Comparison of ENCODE assay signal across 8 mouse cellular contexts in genomic region chr17:44076051-44076680, GRCm38 (mm10). TPM values are rescaled to one million over a fixed set of nuclear protein-coding genes. Genes with fewer than 3 reads are reported as not detected.
DNase-seq lines count a peak whose midpoint lies in the region; ATAC-seq lines count a peak whose summit lies in the region.

No protein-coding gene starts in this region.

- no peak for ATAC-seq in heart, embryonic 13.5 days (ENCODE audit: extremely low read depth, insufficient number of reproducible peaks, low FRiP score, low TSS enrichment)

- H3K27ac ChIP-seq in brown adipose tissue, adult 24 weeks (replicated peaks; ENCODE audit: low read depth, low read length), result no peak overlapping the region; the same call in 1 of the 2 replicates
- no peak overlapping the region for H3K27ac ChIP-seq in heart, embryonic 13.5 days (replicated peaks)

- no peaks in the 10 kb centered on the region for H3K9me3 ChIP-seq in heart, embryonic 13.5 days

- peak; percentile 29 for DNase-seq in layer of hippocampus, adult 11-12 months (ENCODE audit: low spot score)
- no peak for DNase-seq in layer of hippocampus, adult 9-11 months
- peak; percentile 25 for DNase-seq in ES-CJ7 (ENCODE audit: low read depth, low spot score)
- peak; percentile 60 for DNase-seq in lung, postnatal 25 days (ENCODE audit: low spot score)
- no peak for DNase-seq in layer of hippocampus, postnatal 36 days
- no peak for DNase-seq in urinary bladder, postnatal 4 days (ENCODE audit: low spot score in 2 of 2)

- H3K27me3 ChIP-seq in heart, embryonic 13.5 days (replicated peaks), result no peaks in the 10 kb centered on the region

- H3K9ac ChIP-seq in heart, embryonic 13.5 days, result no peak overlapping the region

- peaks cover 6% of the 10 kb centered on the region; the same call in 1 of the 2 replicates for H3K36me3 ChIP-seq in heart, embryonic 13.5 days

- peak overlapping the region; percentile 16; the same call in 1 of the 2 replicates for H3K4me2 ChIP-seq in heart, embryonic 13.5 days

- H3K4me1 ChIP-seq in brown adipose tissue, adult 24 weeks (ENCODE audit: control insufficient read depth, insufficient read depth, insufficient read length, low read length), result peaks cover 3% of the 10 kb centered on the region; the same call in 1 of the 2 replicates
- H3K4me1 ChIP-seq in heart, embryonic 13.5 days, result peaks cover 7% of the 10 kb centered on the region; the same call in 1 of the 2 replicates

- 48% methylated on average over 6 of the region's 6 CpGs for WGBS in heart, embryonic 13.5 days

- peak overlapping the region; percentile 58 for H3K4me3 ChIP-seq in brown adipose tissue, adult 24 weeks (ENCODE audit: insufficient read depth, low read depth, low read length)
- H3K4me3 ChIP-seq in heart, embryonic 13.5 days, result no peak overlapping the region

RNA-seq across cellular contexts. Expression of gene Enpp5, which starts 2.4 kb away (rescaled TPM):
- polyA plus RNA-seq in brown adipose tissue, adult 24 weeks (2012; ENCODE audit: insufficient read depth, insufficient read length, missing spikeins), result 44.9 and 46.4 TPM in 2 replicates
- polyA plus RNA-seq in heart, embryonic 13.5 days (2015; fragmentation: Nextera tagmentation; extraction: Ambion mirVana), result 15.8 and 16.2 TPM in 2 replicates
- 100 to 1,000 TPM; 149 to 157 TPM for total RNA-seq in layer of hippocampus, postnatal 36 days (2021)

RNA-seq across cellular contexts. Expression of gene Enpp4, which starts 29.4 kb away (rescaled TPM):
- polyA plus RNA-seq in brown adipose tissue, adult 24 weeks (2012; ENCODE audit: insufficient read depth, insufficient read length, missing spikeins), result 7.0 and 7.4 TPM in 2 replicates
- polyA plus RNA-seq in heart, embryonic 13.5 days (2015; fragmentation: Nextera tagmentation; extraction: Ambion mirVana), result 6.7 and 7.8 TPM in 2 replicates
- total RNA-seq in layer of hippocampus, postnatal 36 days (2021), result 10 to 100 TPM; 15.5 to 16.1 TPM

Comparison
In these comparisons a context has a peak if more than half of its experiments do, and no peak if none do; other contexts are left out.
1. DNase-seq: peak in layer of hippocampus, adult 11-12 months (single experiment), ES-CJ7 (single experiment) and lung, postnatal 25 days (single experiment); none in layer of hippocampus, adult 9-11 months (single experiment), layer of hippocampus, postnatal 36 days (0 of 2) and urinary bladder, postnatal 4 days (0 of 2).